Mouse (Mus musculus) layer of hippocampus, adult 8-10 months (tissue): ENCODE measurements around the gene Phf21a. TPM values are rescaled to one million over a fixed set of nuclear protein-coding genes. Genes with fewer than 3 reads are reported as not detected.

Experiments
- DNase-seq, 2 experiments: peaks; one replicate each; pipeline ENCODE4 v3.0.0; 2022; ENCODE audit warnings: low spot score in 2 of 2
- total RNA-seq, 4 experiments: library from RNA; stranded (reverse); gene quantifications; 2 replicates each; pipeline ENCODE4 v1.2.4; 2022

Phf21a gene
- total RNA-seq, 4 experiments from 2014 or later, result 139 to 167 (median 156) TPM

GRCm38 (mm10) chr2:92291526-92291925 lies 198.6 kb downstream of the Phf21a start:
- DNase-seq, result no peak

DNA sequence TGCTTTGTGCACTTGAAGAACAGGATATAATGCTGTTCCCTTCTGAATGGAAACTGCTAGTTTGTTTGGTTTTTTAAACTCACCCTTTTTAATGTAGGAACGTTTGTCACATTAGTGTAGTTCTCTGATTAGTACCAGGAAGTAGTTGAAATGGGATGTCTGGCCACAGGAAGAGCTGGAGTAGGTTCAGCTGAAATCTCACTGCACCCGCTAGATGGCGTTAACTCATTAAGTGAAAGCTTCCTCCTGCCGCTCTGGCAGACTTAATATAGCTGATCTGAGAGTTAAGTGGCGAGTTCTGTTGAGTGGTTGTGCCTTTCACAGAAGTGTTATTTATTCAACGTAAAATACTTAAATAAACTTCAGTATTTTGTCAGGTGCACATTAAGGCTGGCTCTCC lies 203.5 kb downstream of the Phf21a start:
- peak; percentile 73 to 88 for DNase-seq

DNA sequence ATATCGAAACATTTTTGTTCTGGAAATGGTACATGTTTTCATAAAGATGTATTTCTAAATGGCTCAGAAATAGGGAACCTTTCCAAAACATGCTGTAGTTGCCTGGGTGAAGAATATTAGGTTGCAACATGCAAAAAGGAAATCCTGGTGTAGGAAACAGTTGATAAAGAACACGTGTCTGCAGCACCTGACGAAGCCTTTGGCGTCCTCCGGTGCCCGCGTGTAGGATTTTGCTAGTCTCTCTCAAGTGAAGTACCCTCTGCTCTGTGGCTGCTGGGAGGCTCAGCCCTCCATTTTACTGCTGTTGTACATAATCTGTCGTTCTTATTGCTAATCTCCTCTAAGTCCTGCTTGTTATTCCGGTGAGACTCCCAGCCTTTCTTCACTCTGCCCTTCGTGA lies 207.0 kb downstream of the Phf21a start:
- DNase-seq, result no peak

DNA sequence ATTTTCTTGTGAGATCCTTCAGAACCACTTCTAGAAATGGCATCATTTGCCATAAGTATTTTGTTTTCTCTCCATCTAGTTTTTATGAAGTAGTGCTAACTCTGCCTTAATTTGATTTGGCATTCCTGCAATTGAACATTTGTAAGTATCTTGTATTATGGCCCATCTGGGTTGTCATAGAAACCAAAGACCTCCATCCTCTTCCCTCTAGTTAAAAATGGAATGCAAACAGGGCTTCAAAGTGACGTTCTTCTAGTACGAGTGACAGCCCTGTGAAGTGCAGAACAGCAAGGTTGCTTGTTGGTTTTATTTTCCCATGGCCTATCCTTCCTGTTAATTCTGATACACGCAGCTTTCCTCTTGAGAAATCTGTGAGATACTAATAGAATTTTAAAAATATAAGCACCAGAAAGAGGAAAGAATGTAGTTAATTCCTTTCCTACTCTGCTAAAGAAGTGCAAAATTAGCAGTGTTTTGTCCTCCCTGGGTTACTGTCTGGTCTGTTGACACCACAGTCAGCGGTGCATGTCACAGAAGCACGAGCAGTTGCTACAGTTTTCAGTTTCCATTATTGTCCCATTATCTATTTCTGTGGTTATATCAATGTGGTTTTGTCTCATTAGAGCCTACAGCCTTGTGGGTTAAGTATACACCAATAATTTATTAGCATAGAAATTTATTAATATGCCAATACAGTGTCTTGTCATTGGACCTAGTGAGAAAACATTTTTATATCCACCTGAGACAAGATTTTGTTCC lies 209.1 kb downstream of the Phf21a start:
- DNase-seq, result no peak

- DNase-seq, result no peak
These were observed 219.6 kb downstream of the Phf21a start for GRCm38 (mm10) chr2:92312542-92312941.

DNA sequence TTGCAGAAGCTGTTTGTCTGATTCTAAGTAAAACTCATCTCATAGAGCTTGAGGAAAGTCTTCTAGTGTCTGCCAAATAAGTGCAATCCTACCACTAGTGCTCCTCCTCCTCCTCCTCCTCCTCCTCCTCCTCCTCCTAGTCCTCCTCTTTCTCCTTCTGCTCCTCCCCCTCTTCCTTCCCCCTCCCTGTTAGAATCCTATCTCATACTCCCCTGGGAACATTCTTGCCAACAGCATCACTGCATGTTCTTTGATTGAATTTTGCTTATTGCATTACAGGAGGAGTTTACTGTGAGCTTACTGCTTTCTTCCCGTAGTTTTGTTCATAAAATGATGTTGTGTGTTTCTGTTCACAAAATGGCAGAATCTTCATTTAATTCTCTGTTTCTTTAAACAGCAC lies 221.1 kb downstream of the Phf21a start:
- no peak for DNase-seq

- DNase-seq, result no peak
These were observed 223.7 kb downstream of the Phf21a start for GRCm38 (mm10) chr2:92316652-92317051.

DNA sequence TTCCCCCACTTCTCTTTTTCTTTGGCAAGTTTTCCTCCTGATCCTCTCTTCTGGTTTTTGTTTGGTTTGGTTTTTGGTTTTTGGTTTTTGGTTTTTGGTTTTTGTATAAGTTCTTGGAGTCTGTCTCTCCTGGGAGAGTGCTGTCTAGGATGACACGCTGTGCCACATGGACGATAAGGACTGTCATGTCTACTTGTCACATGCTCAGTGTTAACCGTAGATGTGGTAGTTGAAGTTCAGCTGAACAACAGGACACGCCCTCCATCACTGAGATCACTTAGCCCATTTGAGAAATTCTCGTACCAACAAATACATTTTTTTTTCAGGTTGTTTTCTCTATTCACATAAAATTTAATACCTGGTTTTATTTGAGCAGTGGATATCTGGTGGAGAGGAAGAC lies 224.3 kb downstream of the Phf21a start:
- no peak for DNase-seq

- DNase-seq, result no peak
These were observed 229.8 kb downstream of the Phf21a start for GRCm38 (mm10) chr2:92322669-92323068.

DNA sequence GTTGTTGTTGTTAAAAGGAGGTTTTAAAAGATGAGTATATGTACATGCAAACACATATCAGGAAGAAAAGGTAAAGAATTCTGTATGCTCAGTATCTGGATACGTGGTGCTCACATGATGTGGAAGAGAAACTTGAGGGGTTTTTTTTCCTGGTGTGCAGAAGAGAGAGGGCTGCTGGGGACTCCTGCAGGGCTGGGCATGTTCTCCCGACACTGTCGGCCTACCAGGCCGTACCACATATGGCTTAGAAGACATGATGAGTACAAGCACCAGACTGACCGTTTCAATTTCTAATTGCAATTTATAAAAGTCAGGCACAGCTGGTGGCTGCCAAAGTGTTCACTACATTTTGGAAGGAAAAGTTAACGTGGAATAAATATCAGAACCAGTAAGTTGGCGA lies 232.8 kb downstream of the Phf21a start:
- no peak for DNase-seq

DNA sequence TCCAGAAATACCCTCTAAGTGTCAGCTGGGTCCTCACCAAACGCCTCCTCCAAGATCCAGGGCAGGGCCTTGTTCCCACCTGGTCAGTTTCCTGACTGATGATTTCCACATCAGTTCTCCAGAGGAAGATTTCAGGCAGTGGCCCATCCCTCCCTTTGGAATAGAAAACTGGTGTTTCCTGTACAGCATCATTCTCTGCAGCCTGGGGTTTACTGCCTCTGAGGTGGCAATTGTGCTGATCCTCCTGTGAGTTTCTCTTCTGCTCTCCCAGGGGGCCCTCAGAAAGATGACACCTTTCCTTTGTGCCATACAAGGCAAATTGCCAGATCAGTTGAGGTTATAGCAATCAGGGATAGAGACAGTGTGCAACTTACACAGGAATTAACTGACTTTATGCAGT lies 233.3 kb downstream of the Phf21a start:
- DNase-seq, result no peak

DNA sequence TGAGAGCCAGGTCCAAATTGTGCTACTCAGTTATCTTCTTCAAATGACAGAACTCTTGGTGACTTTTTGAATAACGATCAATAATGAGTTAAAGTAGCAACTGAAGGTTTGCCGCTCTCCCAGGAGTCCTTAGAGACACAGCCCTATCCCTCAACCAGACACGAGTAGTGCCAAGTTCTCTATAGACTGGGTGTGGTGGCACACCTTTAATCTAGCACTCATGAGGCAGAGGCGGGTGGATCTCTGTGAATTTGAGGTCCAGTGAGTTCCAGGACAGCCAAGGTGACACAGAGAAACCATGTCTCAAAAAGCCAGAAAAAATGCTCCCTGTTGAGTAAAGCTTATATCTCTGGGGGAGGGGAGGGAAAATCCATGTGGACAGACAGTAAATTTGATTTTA lies 234.7 kb downstream of the Phf21a start:
- no peak for DNase-seq

DNA sequence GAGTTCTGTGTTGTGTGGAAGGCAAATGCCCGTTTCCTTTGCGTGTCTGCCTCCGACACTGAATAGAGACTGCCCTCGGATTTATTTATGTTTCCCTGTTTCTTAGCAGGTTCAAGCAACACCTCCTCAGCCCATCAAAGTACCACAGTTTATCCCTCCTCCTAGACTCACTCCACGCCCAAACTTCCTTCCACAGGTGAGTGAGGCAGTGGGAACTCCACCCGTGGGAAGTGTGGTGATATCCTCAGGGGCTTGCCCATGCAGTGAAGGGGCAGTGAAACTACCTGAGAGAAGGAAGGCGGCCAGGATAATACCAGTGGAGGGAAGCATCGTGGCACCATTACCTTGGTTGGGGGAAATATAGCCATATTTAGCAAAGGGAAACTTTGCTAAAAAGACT lies 235.3 kb downstream of the Phf21a start:
- no peak for DNase-seq

GRCm38 (mm10) chr2:92330840-92331239 lies 237.9 kb downstream of the Phf21a start:
- no peak for DNase-seq

DNA sequence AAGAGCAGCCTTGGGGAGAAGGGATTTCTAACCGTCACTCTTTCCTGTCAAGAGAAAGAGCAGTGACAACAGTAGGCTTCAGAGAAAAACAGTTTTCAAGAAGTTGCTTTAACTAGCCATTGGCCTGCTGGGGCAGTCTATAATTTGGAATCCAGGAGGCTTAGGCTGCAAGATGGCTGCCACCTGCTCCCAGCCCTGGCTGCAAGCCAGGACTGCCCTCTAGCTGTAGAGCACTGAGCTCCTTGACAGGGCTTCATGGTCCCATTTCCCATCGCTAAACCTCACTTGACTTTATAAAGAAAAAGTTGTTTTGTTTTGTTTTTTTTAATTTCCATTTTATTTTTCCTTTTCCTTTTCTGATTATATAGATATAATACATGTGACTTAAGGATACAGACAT lies 238.5 kb downstream of the Phf21a start:
- no peak for DNase-seq

DNA sequence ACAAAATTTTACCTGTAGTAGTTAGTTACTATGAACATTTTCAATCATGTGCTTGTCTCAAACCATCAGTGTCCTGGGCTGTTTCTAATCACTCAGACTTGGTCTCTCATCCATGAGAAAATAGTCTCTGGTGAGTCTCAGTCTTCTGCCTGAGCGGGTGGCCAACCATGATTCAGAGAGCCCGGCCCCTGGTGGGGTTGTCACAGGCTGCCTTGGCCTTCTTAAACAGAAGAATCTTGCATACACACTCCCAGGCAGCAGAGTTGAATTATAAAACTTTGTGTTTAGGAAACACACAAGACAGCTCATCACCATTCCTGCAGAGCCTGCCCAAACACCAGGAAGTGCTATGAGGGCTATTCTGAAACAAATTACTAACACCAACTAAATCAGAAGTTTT lies 239.0 kb downstream of the Phf21a start:
- DNase-seq, result no peak

DNA sequence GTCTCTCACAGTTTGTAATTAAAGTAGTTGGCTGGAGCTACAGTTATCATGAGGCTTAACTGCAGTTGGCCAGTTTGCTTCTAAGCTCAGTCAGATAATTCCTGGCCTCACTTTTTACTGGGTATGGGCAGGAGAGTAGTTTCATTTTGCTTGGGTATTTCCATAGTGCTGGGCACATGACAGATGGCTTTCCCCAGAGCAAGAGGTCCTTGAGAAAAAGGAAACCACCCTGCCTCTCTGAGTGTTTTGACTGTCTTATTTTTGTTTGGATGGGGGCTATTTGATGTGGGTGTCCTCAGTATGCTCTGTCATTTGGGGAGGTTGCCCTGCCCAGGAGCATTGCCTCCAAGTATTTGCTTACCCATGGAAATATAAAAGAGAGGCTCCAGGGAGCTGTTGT lies 249.5 kb downstream of the Phf21a start:
- DNase-seq, result no peak

- no peak for DNase-seq
These were observed 254.3 kb downstream of the Phf21a start for GRCm38 (mm10) chr2:92347191-92347590.

DNA sequence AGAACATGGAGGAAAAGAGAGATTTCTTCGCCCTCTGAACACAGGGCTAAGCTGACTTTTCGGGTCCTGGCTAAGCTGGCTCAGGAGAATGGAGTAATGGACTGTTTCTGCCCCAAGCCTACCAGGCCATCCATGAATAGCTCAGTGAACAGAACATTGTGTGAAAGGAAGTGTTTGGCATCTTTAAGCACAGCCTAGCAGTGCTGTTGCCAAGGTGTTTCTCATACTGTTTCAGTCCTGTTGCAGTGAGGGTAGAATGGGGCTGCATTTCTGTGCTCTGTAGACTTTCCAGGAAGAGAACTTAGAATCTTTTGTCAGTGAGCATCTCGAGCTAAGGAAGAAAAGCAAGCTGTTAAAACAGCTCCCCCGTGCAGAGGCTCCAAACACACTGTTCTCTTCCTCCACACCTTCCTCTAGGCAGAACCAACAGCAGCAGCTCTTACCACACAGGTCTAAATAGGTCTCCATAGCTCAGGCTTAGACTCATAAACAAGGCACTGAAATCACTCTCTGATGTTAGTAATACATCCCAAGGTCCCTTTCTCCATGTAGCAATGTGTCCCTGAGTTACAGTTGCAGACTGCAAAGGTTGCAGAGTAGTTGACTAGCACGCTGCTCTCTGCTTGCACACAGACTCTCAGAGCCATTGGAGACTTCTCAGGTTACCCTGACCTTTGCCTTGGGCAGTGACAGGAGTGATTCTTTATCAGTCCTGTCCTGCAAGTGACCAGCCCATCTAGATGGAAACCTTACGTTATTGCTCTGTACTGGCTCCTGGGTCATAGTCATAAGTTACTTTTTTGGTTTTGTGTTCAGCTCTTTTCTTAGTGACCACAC lies 256.9 kb downstream of the Phf21a start:
- no peak for DNase-seq

- no peak for DNase-seq
These were observed 257.8 kb downstream of the Phf21a start for GRCm38 (mm10) chr2:92350686-92351085.

DNA sequence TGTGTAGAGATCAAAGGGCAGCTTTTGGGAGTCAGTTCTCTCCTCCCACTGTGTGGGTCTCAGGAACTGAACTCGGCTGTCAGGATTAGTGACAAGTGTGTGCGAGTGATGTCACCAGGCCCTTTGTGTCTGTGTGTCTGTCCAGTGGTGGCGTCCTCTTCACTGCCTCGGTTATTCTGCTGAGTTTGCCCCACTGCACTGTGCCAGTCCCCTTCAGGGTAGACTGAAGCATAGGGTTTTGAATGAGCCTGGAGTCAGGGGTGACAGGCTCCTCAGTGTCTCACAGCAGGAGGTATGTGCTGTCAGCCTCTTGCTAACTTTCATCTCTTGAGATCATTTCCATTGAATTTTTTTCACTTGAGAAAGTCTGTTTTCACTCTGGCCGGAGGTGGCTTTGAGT lies 260.5 kb downstream of the Phf21a start:
- DNase-seq, result no peak

- no peak for DNase-seq
These were observed 261.3 kb downstream of the Phf21a start for GRCm38 (mm10) chr2:92354224-92354623.

GRCm38 (mm10) chr2:92359301-92359700 lies 266.4 kb downstream of the Phf21a start:
- DNase-seq, result no peak
